Mouse (Mus musculus) gastrocnemius, adult 8-10 months (tissue): Measurements from ENCODE around the gene Celf2. TPM values are rescaled to one million over a fixed set of nuclear protein-coding genes. Genes with fewer than 3 reads are reported as not detected.

Experiments used
- DNase-seq, 2 experiments: peaks; one replicate each; pipeline ENCODE4 v3.0.0; 2022; ENCODE audit warnings: low spot score in 2 of 2
- total RNA-seq, 4 experiments: library from RNA; stranded (reverse); gene quantifications; 2 replicates each; pipeline ENCODE4 v1.2.4; 2022

Celf2 gene
- total RNA-seq, 4 experiments from 2014 or later: 81.5 to 106 (median 88.0) TPM

- DNase-seq: no peak
These were observed 805.0 kb downstream of the Celf2 start for GRCm38 (mm10) chr2:6704342-6704741.

GRCm38 (mm10) chr2:6696326-6696725 is 813.0 kb downstream of the Celf2 start:
- no peak for DNase-seq

- no peak for DNase-seq
These were observed 813.9 kb downstream of the Celf2 start for GRCm38 (mm10) chr2:6695353-6695951.

DNA sequence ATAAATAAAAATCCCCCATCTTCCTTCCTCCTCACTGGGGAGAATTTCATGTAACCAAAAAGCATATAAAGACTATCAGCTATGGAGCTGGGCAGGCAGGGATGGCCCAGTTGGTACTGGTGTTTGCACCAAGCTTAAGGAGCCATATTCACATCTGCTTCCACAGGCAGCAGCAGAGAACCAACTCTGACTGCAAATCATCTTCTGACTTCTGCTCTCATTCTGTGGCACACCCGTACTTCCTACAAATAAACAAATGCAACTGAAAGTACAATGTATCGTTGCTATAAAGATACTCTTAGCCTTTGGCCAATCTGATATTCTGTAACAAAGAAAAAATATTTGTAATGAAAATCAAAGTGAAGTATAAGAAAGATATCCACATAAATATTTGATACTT is 819.7 kb downstream of the Celf2 start:
- no peak for DNase-seq

GRCm38 (mm10) chr2:6678231-6678630 is 831.1 kb downstream of the Celf2 start:
- no peak for DNase-seq

- DNase-seq: no peak
These were observed 831.9 kb downstream of the Celf2 start for GRCm38 (mm10) chr2:6677457-6677856.

GRCm38 (mm10) chr2:6674401-6674800 is 835.0 kb downstream of the Celf2 start:
- DNase-seq: no peak

- DNase-seq: no peak
These were observed 835.9 kb downstream of the Celf2 start for GRCm38 (mm10) chr2:6673418-6673817.

GRCm38 (mm10) chr2:6667611-6668010 is 841.8 kb downstream of the Celf2 start:
- no peak for DNase-seq

DNA sequence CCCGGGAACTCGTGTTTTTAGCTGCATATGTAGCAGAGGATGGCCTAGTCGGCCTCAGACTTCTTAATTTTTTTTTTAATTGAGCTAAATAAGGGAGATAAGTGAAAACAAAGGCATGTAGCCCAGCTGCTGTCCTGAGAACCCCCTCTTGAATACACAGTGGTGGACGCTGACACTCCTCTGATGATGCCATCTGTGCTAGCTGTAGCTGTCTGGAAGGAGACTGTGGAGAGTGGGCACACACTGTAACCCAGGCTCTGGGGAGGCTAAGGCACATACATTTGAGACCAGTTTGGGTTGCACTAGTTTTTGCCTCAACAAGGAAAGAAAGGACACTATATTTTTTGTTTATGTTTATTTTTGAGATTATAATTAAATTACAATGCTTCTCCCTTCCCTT is 849.5 kb downstream of the Celf2 start:
- no peak for DNase-seq

- no peak for DNase-seq
These were observed 855.6 kb downstream of the Celf2 start for GRCm38 (mm10) chr2:6653719-6654118.

GRCm38 (mm10) chr2:6651697-6652096 is 857.7 kb downstream of the Celf2 start:
- no peak for DNase-seq

DNA sequence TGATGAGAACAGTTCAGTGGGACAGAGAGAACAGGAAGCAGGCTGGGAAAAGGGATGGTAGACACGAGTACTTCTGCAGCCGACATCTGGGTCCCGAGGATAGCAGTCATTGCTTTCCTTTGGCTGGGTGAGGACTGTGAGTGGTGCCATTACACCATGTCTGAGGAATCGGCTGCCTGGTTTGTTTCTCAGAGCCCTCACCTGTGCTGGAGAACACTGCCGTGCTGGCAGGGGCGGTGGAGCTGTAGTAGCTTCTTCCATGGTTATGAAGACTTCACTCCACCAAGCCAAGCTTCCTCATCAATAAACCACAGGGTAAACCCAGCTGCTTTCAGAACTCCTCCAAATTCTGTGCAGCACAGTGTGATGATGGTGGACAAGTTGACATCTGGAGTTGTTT is 860.5 kb downstream of the Celf2 start:
- no peak for DNase-seq

DNA sequence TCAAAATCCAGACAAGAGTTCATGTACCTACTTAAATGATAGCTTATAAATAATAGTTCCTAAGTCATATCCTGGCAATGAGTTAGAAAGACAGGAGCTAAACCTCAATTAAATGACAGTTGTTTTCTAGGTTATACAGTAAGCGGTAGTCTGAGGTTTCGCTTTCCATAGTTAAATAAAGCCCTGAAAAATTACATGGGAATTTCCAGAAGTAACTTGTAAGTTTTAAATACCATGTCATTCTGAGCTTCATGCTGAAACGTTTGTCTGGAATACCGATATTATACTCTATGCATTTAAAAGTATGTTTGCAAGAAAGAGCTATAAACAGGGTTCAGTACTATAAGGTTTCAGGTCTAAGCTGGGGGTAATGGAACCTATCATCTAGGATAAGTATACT is 862.3 kb downstream of the Celf2 start:
- DNase-seq: no peak

- no peak for DNase-seq
These were observed 863.0 kb downstream of the Celf2 start for GRCm38 (mm10) chr2:6646325-6646724.

GRCm38 (mm10) chr2:6642222-6642850 is 867.0 kb downstream of the Celf2 start:
- DNase-seq: no peak

- DNase-seq: no peak
These were observed 870.0 kb downstream of the Celf2 start for GRCm38 (mm10) chr2:6639370-6639769.

DNA sequence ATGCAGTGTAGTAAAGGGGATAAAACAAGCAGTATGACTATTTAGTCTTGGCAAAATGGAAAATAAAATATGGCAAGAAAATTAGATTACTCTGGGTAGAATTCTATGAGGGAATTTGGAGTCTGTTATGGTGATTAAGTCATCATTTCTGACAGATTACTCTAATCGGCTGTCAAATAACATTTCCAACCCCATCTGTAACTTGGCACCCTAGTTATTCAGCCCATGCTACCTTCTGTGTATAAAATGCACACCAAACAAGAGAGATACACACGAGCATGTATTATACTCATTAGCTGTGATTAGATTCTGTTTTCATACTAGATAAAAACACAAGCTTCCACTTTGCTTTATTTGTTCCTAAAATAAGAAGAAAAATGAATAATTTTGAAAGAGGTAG is 872.2 kb downstream of the Celf2 start:
- DNase-seq: no peak

- DNase-seq: no peak
These were observed 874.5 kb downstream of the Celf2 start for GRCm38 (mm10) chr2:6634899-6635298.

- DNase-seq: no peak
These were observed 876.2 kb downstream of the Celf2 start for GRCm38 (mm10) chr2:6633115-6633514.

GRCm38 (mm10) chr2:6623802-6624201 is 885.6 kb downstream of the Celf2 start:
- DNase-seq: no peak

- DNase-seq: no peak
These were observed 887.3 kb downstream of the Celf2 start for GRCm38 (mm10) chr2:6622082-6622481.

- no peak for DNase-seq
These were observed 890.5 kb downstream of the Celf2 start for GRCm38 (mm10) chr2:6618856-6619255.
